Mouse (Mus musculus): ENCODE measurements at regions not wholly inside any gene's neighbourhood (a gene's known extent, or its start where the extent isn't known, plus 50 kb on each side); places are given as distances from the start of the nearest gene placed in this dataset.

- DNase-seq (ENCODE audit: low spot score): no peak
Observed at GRCm38 (mm10) chr2:9795401-9795800, 85.7 kb upstream of the 4930412O13Rik start.

DNA sequence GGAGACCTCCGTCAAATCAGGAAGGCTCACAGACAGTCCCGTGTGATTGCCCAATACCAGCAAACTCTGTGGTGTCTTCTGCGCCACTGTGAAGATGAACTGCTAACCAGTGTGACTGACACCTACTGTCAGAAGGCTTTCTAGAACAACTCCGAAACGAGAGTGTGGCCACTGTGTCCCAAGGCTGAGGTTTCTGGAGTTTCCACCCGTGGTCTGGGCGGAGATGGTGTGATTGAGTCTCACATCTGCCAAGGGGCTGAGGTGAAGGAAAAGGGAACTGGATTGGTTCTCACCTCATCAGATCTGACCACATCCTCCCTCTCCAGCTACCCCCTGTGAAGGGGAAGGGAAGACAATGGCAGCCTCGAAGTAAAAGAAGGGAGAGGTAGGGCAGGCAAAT lies 79.6 kb upstream of the 4930412O13Rik start:
- DNase-seq (ENCODE audit: low spot score): no peak

GRCm38 (mm10) chr2:9804306-9804705 lies 76.7 kb upstream of the 4930412O13Rik start:
- no peak for DNase-seq (ENCODE audit: low spot score)

- DNase-seq (ENCODE audit: low spot score): no peak
Observed at GRCm38 (mm10) chr2:9805590-9805989, 75.5 kb upstream of the 4930412O13Rik start.

Data from yolk sac, embryonic 10.5 days (tissue).